Mouse (Mus musculus) forebrain, embryonic 16.5 days (tissue): ENCODE measurements around the gene Ltb4r1. TPM values are rescaled to one million over a fixed set of nuclear protein-coding genes. Genes with fewer than 3 reads are reported as not detected.

ENCODE experiments used
- ATAC-seq: fragments of 200-750 bp; cut with Nextera tagmentation; 2 replicates; pipeline ENCODE4 v1.8.0; 2017; ENCODE audit warnings: mild to moderate bottlenecking, moderate library complexity
- H3K27ac ChIP-seq: fragments of 300-500 bp; sonication (generic); 2 replicates; pipeline ENCODE4 v1.5.1; 2014; ENCODE audit warnings: low read length, control low read depth
- H3K27me3 ChIP-seq: fragments of 300-500 bp; sonication (generic); replicated peaks from 2 replicates; pipeline ENCODE4 v1.6.1; 2014; ENCODE audit warnings: low read length; ENCODE audit not compliant: control insufficient read depth, insufficient read depth
- H3K36me3 ChIP-seq: fragments of 300-500 bp; sonication (generic); 2 replicates; pipeline ENCODE4 v1.6.1; 2014; ENCODE audit not compliant: control insufficient read depth, insufficient read depth
- H3K4me1 ChIP-seq: fragments of 300-500 bp; sonication (generic); replicated peaks from 2 replicates; pipeline ENCODE4 v1.6.1; 2014; ENCODE audit warnings: low read length; ENCODE audit not compliant: control insufficient read depth, insufficient read depth
- H3K4me2 ChIP-seq: fragments of 300-500 bp; sonication (generic); 2 replicates; pipeline ENCODE4 v1.6.1; 2014; ENCODE audit warnings: mild to moderate bottlenecking, low read length, control low read depth
- H3K4me3 ChIP-seq: fragments of 300-500 bp; sonication (generic); replicated peaks from 2 replicates; pipeline ENCODE4 v1.5.1; 2014; ENCODE audit warnings: mild to moderate bottlenecking, low read length, control low read depth
- H3K9ac ChIP-seq: fragments of 300-500 bp; sonication (generic); replicated peaks from 2 replicates; pipeline ENCODE4 v1.6.1; 2014; ENCODE audit warnings: low read depth, low read length, control low read depth
- H3K9me3 ChIP-seq: fragments of 300-500 bp; sonication (generic); 2 replicates; pipeline ENCODE4 v1.6.1; 2016; ENCODE audit warnings: low read length; ENCODE audit not compliant: control insufficient read depth
- WGBS: fragments of 180-500 bp; shearing (Covaris S2); extraction: QIAGEN DNeasy Blood & Tissue Kit; methylation state at CpG from one replicate; pipeline ENCODE4 v1.1.7; 2014; 5-methylcytosine and 5-hydroxymethylcytosine counted together
- polyA plus RNA-seq: library from polyadenylated mRNA; unstranded; fragments of >200 nt; fragmentation: Nextera tagmentation; extraction: Ambion mirVana; gene quantifications from 2 replicates; pipeline ENCODE4 v1.2.1, GENCODE M21; 2015

Gene Ltb4r1
- polyA plus RNA-seq, 1 experiment from 2014 or later: 0.25 TPM

DNA sequence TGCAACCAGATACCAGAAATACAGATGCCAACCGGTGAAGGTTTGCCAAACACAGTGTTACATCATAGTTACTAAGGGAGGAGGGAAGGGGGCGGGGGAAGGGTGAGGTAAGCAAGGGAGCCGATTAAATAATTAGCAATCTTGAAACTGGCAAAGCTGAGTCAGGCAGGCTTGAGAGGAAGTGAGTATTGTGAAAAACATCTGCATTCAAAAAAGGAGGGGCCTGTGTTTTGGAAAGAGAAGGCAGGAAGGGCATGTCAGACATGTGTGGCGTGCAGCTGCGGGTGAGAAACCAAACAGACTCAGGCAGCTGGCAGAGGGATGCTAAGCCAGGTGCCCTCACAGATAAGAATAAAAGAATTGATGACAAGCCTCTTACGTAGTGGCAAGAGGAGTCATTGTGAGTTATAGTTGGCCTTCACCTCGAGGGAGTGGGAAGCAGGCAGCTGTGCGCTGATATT is 41.3 kb upstream of the Ltb4r1 start:
- Histone ChIP-seq H3K9ac (no peak overlapping the region), H3K36me3 (no peaks in the 10 kb centered on the region), H3K4me1 (peaks cover 11% of the 10 kb centered on the region), H3K27ac (no peak overlapping the region), H3K9me3 (no peaks in the 10 kb centered on the region), H3K4me3 (no peak overlapping the region), H3K4me2 (no peak overlapping the region), H3K27me3 (no peaks in the 10 kb centered on the region)
- ATAC-seq: no peak
- WGBS: 64% methylated on average over 8 of the region's 8 CpGs

DNA sequence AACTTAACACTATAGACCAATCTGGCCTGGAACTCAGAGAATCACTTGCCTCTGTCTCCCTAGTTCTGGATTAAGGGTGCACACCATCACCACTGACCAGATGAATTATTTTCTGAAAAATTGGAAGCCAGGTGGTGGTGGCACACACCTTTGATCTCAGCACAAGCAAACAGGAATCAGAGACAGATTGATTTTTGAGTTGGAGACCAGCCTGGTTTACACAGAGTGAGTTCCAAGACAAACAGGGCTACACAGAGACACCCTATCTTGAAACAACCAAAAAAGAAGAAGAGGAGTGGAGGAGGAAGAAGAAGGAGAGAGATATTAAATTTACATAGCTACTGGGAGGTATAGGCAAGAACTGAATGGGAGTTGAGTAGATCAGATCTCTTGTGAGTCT is 39.5 kb upstream of the Ltb4r1 start:
- Histone ChIP-seq H3K36me3 (no peaks in the 10 kb centered on the region), H3K4me2 (no peak overlapping the region), H3K4me3 (no peak overlapping the region), H3K27me3 (no peaks in the 10 kb centered on the region), H3K9ac (no peak overlapping the region), H3K9me3 (no peaks in the 10 kb centered on the region), H3K4me1 (peaks cover 18% of the 10 kb centered on the region), H3K27ac (no peak overlapping the region)
- no peak for ATAC-seq

DNA sequence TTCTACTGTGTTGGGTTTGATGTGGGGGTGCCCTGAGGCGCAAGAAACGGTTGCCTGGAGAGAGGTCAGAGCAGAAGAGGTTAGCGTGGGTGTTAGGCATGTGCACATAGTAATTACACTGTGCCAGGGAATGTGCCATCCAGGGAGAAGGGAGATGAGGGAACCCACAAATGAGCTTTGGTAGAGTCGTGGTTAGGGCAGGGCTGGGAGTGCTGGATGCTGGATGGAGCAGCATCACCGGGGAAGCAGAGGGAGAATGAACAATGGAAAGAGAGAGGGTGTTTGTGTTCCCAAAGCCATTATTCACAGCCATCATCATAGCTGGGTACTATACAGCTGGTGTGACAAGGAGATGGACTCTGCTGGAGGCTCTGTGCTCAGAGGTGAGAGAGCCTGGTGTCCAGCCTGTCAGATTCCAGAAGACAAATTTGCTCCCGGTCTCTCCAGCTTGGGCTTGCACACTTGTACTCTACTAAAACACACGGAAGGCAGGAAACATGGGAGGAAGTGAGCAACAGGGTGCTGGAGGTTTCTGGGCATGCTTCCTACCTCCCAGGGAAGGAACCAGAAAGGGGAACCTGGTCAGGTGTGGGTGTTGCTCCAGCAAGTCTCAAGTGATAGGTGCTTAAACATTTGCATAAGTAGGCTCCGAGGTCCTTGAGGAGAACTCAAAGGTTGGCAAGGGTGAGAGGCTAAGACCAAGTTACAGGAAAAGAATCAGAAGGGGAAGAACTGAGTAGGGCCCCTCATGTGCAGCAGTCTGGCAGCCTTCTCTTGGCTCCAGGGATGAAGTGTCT is 37.7 kb upstream of the Ltb4r1 start:
- no peak for ATAC-seq
- no peaks in the 10 kb centered on the region for H3K36me3 ChIP-seq
- 78% methylated on average over 8 of the region's 8 CpGs for WGBS
- H3K9ac ChIP-seq: no peak overlapping the region
- no peak overlapping the region for H3K4me2 ChIP-seq
- no peak overlapping the region for H3K27ac ChIP-seq
- H3K4me3 ChIP-seq: no peak overlapping the region
- H3K27me3 ChIP-seq: no peaks in the 10 kb centered on the region
- peaks cover 10% of the 10 kb centered on the region for H3K4me1 ChIP-seq
- no peaks in the 10 kb centered on the region for H3K9me3 ChIP-seq

DNA sequence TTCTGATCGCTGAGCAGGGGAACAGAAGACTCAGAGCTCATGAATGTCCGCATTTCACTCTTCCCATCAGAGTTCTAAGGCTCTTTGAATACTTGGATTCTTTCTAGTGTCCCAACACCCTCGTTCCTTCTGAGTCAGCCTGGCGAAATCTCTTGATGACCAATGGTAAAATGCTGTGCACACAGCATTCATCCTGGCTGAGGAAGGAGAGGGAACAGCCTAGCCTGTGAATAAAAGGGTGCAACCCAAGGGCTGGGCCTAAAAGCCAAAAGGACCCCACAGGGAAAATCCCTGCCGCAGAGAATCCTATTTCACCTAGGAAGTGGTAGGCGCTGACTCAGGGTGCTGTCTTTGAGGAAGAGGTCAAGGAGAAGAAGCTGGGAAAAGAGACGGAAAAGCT is 35.6 kb upstream of the Ltb4r1 start:
- H3K4me3 ChIP-seq: no peak overlapping the region
- H3K27me3 ChIP-seq: no peaks in the 10 kb centered on the region
- peak; percentile 40; the same call in 1 of the 2 replicates for ATAC-seq
- 58% methylated on average over 7 of the region's 7 CpGs for WGBS
- peaks cover 10% of the 10 kb centered on the region for H3K4me1 ChIP-seq
- H3K9me3 ChIP-seq: no peaks in the 10 kb centered on the region
- H3K9ac ChIP-seq: no peak overlapping the region
- peak overlapping the region; percentile 63; the same call in 1 of the 2 replicates for H3K27ac ChIP-seq
- no peaks in the 10 kb centered on the region for H3K36me3 ChIP-seq
- no peak overlapping the region for H3K4me2 ChIP-seq

DNA sequence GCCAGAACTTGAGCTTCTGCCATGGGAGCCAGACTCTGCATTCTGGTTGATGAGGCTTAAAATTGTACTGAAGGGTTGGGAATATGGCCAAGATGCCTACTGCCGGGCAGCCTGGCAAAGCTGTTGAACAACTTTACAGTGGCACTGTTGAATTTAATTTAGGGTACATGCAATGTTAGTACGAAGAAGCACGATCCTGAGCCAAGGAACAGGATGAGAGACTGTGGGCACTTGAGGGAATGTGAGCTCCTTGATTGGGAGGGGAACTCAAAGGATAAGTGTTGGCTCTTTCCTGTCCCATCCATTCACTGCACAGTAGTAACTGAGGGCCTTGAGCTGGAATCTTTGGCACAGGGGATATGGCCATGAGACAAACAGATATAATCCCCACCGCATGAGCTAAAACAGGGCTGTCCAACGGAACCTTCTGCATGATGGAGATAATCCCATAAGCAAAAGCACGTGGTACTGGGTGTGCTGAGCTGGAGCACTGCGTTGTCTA is 35.2 kb upstream of the Ltb4r1 start:
- Histone ChIP-seq H3K27ac (peak overlapping the region; percentile 63), H3K9ac (no peak overlapping the region), H3K36me3 (no peaks in the 10 kb centered on the region), H3K4me2 (no peak overlapping the region), H3K9me3 (no peaks in the 10 kb centered on the region), H3K4me3 (no peak overlapping the region), H3K4me1 (peaks cover 10% of the 10 kb centered on the region), H3K27me3 (no peaks in the 10 kb centered on the region)
- WGBS: 54% methylated on average over 7 of the region's 7 CpGs
- peak; percentile 80 for ATAC-seq

DNA sequence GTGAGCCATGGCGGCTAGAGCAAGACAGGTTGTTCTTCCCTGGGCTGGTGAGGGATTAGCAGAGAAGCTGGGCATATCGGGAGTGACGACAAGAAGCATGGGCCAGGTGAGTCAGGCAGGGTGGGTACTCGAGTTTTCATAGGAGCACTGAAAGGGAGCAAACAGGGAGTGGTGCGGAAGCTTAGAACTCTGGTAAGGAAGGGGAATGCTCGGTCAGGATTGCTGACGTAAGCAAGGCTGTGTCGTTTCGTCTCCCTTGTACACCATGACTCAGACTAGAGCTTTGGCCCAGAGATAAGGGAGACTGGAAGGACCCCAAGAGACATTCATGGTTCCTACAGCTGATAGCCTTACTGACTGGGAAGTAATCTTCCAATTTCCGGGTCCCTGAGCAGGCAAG is 31.9 kb upstream of the Ltb4r1 start:
- peaks cover 10% of the 10 kb centered on the region for H3K4me1 ChIP-seq
- WGBS: 76% methylated on average over 10 of the region's 10 CpGs
- H3K4me3 ChIP-seq: no peak overlapping the region
- no peaks in the 10 kb centered on the region for H3K9me3 ChIP-seq
- H3K9ac ChIP-seq: no peak overlapping the region
- no peak for ATAC-seq
- H3K36me3 ChIP-seq: peaks cover under 1% of the 10 kb centered on the region
- H3K27me3 ChIP-seq: no peaks in the 10 kb centered on the region
- no peak overlapping the region for H3K4me2 ChIP-seq
- H3K27ac ChIP-seq: no peak overlapping the region

DNA sequence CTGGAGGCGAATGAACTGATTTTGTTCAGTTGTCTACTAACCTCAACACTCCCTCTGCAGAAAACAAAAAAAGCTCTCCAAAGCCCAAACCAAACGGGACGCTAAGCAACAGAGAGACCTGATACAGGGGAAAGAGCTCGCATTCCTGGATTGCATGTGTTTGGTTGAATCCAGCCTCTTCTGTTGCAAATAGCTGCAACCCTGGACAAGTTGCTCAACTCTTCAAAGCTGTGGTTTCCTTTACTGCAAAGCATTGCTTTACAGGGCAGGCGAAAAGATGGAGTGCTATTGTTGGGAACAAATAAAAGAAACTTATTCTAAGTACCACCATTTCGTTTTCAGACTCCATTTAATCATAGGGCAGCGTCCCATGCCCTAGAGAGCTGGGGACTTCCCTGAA is 30.9 kb upstream of the Ltb4r1 start:
- H3K9ac ChIP-seq: no peak overlapping the region
- H3K4me3 ChIP-seq: no peak overlapping the region
- peaks cover 7% of the 10 kb centered on the region for H3K36me3 ChIP-seq
- ATAC-seq: no peak
- H3K9me3 ChIP-seq: no peaks in the 10 kb centered on the region
- H3K27me3 ChIP-seq: no peaks in the 10 kb centered on the region
- 68% methylated on average over 7 of the region's 7 CpGs for whole genome bisulfite sequencing
- peaks cover 10% of the 10 kb centered on the region for H3K4me1 ChIP-seq
- H3K27ac ChIP-seq: no peak overlapping the region
- no peak overlapping the region for H3K4me2 ChIP-seq

DNA sequence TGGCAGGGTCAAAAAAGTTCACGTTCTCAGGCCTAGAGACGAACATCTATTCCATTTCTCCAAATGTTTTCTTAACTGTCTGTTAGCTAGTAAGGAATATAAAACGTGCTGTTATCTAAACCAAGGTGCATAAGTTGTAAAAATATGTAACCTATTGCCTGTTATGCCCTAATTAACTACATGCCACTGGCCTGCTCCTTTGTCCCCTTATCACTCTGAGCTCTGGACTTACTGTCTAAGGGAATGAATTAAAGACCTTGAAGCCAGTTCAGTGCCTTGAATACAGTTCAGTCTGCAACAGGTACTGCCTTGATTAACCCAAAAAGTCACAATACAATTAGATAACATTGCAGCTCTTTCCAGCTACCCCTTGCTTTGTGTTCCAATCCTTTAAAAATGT is 30.4 kb upstream of the Ltb4r1 start:
- H3K27ac ChIP-seq: no peak overlapping the region
- H3K4me3 ChIP-seq: no peak overlapping the region
- WGBS: 72% methylated on average over 3 of the region's 3 CpGs
- no peaks in the 10 kb centered on the region for H3K27me3 ChIP-seq
- H3K9ac ChIP-seq: no peak overlapping the region
- peaks cover 8% of the 10 kb centered on the region for H3K4me1 ChIP-seq
- H3K36me3 ChIP-seq: peaks cover 7% of the 10 kb centered on the region
- no peak overlapping the region for H3K4me2 ChIP-seq
- ATAC-seq: no peak
- no peaks in the 10 kb centered on the region for H3K9me3 ChIP-seq

DNA sequence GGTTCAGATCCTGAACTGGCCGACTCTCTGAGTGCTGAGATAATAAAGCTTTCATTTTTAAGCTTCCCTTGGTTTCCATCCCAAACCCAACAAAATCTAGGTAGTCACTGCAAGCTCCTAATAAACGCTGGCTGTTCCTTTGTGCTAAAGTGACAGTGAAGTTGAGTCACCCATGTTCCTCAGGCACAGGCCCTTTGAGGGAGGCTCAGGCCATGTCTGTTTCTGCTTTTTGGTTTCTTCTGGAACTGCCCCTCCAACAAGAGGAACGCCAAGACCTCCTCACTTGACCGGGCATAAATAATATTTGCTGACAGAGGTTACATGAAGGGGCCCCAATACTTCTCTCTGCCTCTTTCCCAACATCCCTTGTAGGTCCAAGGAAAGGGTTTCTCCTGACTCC is 30.0 kb upstream of the Ltb4r1 start:
- Histone ChIP-seq H3K36me3 (peaks cover 7% of the 10 kb centered on the region), H3K4me3 (no peak overlapping the region), H3K27ac (no peak overlapping the region), H3K9ac (no peak overlapping the region), H3K4me2 (no peak overlapping the region), H3K9me3 (no peaks in the 10 kb centered on the region), H3K27me3 (no peaks in the 10 kb centered on the region), H3K4me1 (peaks cover 4% of the 10 kb centered on the region)
- no peak for ATAC-seq
- WGBS: 83% methylated on average over 4 of the region's 4 CpGs
